Mouse (Mus musculus) spleen, adult 2 months (tissue): ENCODE data around the gene Zdhhc7. TPM values are rescaled to one million over a fixed set of nuclear protein-coding genes. Genes with fewer than 3 reads are reported as not detected.

Experiments used
- DNase-seq, 2 experiments: peaks; one replicate each; pipeline versions ENCODE4 v3.0.0 to v3.0.0-alpha.2; 2012 to 2021; ENCODE audit warnings: low spot score in 2 of 2, low read depth in 1 of 2
- H3K27ac ChIP-seq: fragments of 200-500 bp; 2 replicates; pipeline ENCODE4 v1.5.1; 2012; ENCODE audit warnings: low read length, inconsistent platforms; ENCODE audit not compliant: insufficient read depth
- H3K27me3 ChIP-seq: fragments of 200-500 bp; 2 replicates; pipeline ENCODE4 v1.6.1; 2012; ENCODE audit warnings: mild to moderate bottlenecking, moderate library complexity, low read length, inconsistent platforms; ENCODE audit not compliant: control insufficient read depth, insufficient read depth
- H3K36me3 ChIP-seq: fragments of 200-500 bp; 2 replicates; pipeline ENCODE4 v1.6.1; 2012; ENCODE audit warnings: mild to moderate bottlenecking, low read length, inconsistent platforms; ENCODE audit not compliant: control insufficient read depth, insufficient read depth
- H3K4me1 ChIP-seq: fragments of 200-500 bp; 2 replicates; pipeline ENCODE4 v1.6.1; 2011; ENCODE audit warnings: inconsistent platforms; ENCODE audit not compliant: control insufficient read depth, insufficient read depth, insufficient read length
- H3K4me3 ChIP-seq: fragments of 200-500 bp; 2 replicates; pipeline ENCODE4 v1.5.1; 2011; ENCODE audit warnings: mild to moderate bottlenecking, inconsistent platforms; ENCODE audit not compliant: insufficient read depth, insufficient read length; ENCODE audit errors: extremely low read depth
- CTCF ChIP-seq: fragments of 200-500 bp; IDR thresholded peaks from 2 replicates; pipeline ENCODE4 v1.5.1; 2011; ENCODE audit warnings: mild to moderate bottlenecking, inconsistent platforms; ENCODE audit not compliant: insufficient read depth, insufficient read length, insufficient replicate concordance; ENCODE audit errors: extremely low read depth
- POLR2A ChIP-seq: fragments of 200-500 bp; IDR thresholded peaks from 2 replicates; pipeline ENCODE4 v1.6.1; 2011; ENCODE audit warnings: low read depth, low read length, inconsistent platforms
- WGBS: fragments of 180-500 bp; shearing (Covaris S2); methylation state at CpG from one replicate; pipeline ENCODE4 v1.1.7; 2018; 5-methylcytosine and 5-hydroxymethylcytosine counted together
- polyA plus RNA-seq: library from polyadenylated mRNA; depleted of rRNA; stranded (reverse); fragments of >200 nt; gene quantifications from 2 replicates; pipeline ENCODE4 v1.2.3, GENCODE M21; 2012

Gene Zdhhc7
- polyA plus RNA-seq, 1 experiment, result 45.8 TPM

DNA sequence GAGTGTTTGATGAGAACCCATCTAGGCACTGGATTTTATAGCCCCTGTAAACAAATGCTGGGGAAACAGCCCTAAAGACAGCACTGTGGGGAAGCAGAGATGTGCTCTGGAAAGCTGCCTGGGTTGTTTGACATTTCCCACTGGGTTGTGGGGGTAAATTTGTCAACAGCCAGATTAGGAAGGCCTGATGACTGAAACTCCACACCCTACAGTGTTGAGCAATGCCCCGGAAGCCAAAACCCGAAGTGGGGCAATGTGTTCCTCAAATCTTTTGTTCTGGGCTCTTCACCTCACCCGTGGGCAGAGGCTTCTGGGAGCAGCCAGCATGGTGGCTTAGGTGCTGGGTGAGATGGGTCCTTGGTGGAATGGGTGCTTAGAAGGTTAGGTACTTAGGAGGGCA lies 7.9 kb upstream of the Zdhhc7 start:
- 26% methylated on average over 3 of the region's 3 CpGs for WGBS
- no peak overlapping the region for H3K4me3 ChIP-seq
- H3K4me1 ChIP-seq, result peaks cover 8% of the 10 kb centered on the region
- H3K27me3 ChIP-seq, result peaks cover 2% of the 10 kb centered on the region; the same call in 1 of the 2 replicates
- peak overlapping the region; percentile 29 for H3K27ac ChIP-seq
- no peak for DNase-seq
- H3K36me3 ChIP-seq, result no peaks in the 10 kb centered on the region
- TF ChIP-seq CTCF (no peak), POLR2A (no peak)

DNA sequence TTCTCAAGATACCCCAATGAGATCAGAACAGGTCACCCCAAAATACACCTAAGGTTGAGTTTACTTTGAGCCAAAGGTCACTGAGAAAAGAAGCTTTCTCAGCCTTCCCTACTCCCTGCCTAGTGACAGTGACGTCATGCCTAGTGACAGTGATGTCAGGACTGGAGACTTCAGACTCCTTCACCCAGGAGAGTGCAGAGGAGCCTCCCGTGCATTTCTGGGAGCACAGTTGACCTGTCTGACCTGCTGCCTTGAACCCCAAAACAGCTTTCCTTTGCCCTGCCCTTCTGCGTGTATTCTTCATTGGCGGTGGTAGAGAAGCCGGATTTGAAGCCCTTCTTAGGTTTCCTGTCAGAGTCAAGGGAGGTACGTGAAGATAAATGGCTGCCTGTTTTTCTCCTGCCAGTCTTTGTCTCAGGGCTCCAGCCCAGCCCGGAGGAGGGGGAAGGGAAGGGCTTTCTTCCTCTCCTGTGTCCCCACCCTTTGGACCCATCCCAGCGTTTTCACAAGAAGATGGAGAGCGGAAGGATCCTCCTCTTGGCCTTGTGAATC lies 3.5 kb upstream of the Zdhhc7 start:
- TF ChIP-seq POLR2A (no peak), CTCF (no peak)
- no peak for DNase-seq
- no peaks in the 10 kb centered on the region for H3K36me3 ChIP-seq
- peaks cover 12% of the 10 kb centered on the region; the same call in 1 of the 2 replicates for H3K4me1 ChIP-seq
- H3K4me3 ChIP-seq, result no peak overlapping the region
- no peaks in the 10 kb centered on the region for H3K27me3 ChIP-seq
- WGBS, result 33% methylated on average over 9 of the region's 9 CpGs
- H3K27ac ChIP-seq, result peak overlapping the region; percentile 64

DNA sequence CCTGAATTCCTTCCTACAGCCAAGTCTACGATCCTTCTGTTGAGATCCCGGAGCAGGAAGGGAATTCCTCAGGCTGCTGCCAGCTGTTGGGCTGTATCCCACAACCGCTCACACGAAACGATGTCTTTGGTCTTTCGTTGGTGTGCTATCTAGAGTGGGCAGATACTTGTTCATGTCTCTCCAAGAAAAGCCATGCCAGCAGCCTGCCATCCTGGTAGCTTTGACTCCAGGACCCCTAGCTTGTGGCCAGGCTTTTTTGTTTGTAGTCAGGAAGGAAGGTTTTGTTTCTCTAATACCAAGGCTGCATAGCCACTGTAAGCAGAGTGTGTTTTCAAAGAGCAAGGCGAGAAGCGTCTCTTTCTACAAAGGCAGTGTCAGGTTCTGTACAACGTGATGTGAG lies 2.6 kb upstream of the Zdhhc7 start:
- no peaks in the 10 kb centered on the region for H3K36me3 ChIP-seq
- 86% methylated on average over 9 of the region's 9 CpGs for WGBS
- peaks cover 9% of the 10 kb centered on the region; the same call in 1 of the 2 replicates for H3K4me1 ChIP-seq
- DNase-seq, result no peak
- H3K27me3 ChIP-seq, result no peaks in the 10 kb centered on the region
- TF ChIP-seq POLR2A (no peak), CTCF (no peak)
- H3K4me3 ChIP-seq, result no peak overlapping the region
- H3K27ac ChIP-seq, result peak overlapping the region; percentile 23; the same call in 1 of the 2 replicates

DNA sequence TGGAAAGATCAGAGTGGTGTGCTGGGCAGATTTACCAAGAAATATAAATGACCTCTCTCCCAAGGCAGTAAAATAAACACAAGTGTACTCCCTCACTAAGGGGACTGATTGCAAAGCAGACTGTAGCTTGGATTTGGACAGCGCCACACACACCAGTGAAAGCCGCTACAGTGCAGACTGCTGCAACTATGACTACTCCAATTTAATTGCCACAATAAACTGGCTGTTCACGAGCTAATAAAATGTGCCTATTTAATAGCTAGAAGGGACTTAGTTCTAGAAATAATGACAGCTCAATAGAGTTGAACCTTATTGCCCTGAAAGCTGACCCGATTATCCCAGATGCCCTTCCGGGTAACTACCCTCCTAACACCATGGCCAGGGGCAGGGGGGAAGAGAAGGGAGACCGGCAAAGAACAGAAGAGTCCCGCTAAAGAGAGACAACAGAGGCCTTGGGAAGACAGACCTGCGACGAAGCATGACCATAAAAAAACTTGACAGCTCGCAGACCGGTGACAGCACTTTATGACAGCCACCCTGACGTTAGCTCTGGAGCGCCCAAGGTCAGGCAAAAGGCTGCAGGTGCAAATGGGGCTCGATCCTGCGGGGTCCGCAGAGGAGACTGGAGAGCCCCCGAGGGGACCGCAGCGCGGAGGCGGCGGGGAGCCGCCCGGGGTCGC lies 754 bp downstream of the Zdhhc7 start:
- H3K27ac ChIP-seq, result peak overlapping the region; percentile 95; the same call in 1 of the 2 replicates
- no peaks in the 10 kb centered on the region for H3K36me3 ChIP-seq
- WGBS, result 5% methylated on average over 25 of the region's 25 CpGs
- H3K4me3 ChIP-seq, result peak overlapping the region; percentile 96
- TF ChIP-seq POLR2A (no peak), CTCF (no peak)
- H3K4me1 ChIP-seq, result peaks cover 9% of the 10 kb centered on the region; the same call in 1 of the 2 replicates
- H3K27me3 ChIP-seq, result no peaks in the 10 kb centered on the region
- DNase-seq, result no peak

DNA sequence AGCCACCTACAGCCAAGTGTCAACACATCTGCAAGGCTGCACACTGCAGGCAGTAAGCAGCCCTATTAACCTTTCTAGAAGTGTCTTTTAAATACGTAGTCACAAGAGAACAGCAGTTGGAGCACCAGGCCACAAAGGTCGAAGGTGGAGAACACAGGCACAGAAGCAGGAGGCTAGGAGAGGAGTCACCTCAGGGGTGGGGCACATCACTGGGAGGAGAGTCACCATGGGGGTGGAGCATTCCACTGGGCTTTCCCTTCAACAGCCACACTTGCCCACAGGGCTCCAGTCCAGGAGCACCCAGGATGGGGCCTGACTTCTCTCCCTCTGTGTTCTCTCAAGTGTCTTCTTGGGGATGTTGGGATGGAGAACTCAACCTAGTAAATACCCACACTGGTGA lies 4.8 kb downstream of the Zdhhc7 start:
- Histone ChIP-seq H3K36me3 (peaks cover 10% of the 10 kb centered on the region), H3K4me1 (no peaks in the 10 kb centered on the region), H3K4me3 (no peak overlapping the region), H3K27me3 (no peaks in the 10 kb centered on the region), H3K27ac (no peak overlapping the region)
- WGBS, result 76% methylated on average over 2 of the region's 2 CpGs
- TF ChIP-seq CTCF (no peak), POLR2A (no peak)
- no peak for DNase-seq

DNA sequence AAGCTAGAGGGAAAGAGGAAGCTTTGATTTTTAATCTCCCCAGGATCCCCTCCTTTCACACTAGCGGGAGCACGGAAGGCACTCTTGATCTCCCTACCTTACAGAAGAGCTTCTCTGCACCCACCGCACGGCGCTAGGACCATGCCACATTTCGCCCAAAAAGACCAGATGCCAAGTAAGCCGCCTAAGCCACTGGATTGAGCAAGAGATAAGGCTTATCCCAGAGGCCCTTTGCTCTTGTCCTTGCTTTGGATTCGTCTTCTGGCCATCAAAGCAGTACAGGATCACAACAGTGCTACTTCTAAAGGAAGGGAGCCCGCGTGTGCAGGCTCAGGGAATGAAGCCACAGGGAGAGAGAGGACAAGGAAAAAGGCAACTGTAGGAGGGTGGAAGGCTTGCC lies 6.5 kb downstream of the Zdhhc7 start:
- Histone ChIP-seq H3K4me3 (no peak overlapping the region), H3K36me3 (peaks cover 12% of the 10 kb centered on the region), H3K4me1 (no peaks in the 10 kb centered on the region), H3K27ac (no peak overlapping the region), H3K27me3 (no peaks in the 10 kb centered on the region)
- 89% methylated on average over 10 of the region's 10 CpGs for WGBS
- TF ChIP-seq POLR2A (no peak), CTCF (no peak)
- DNase-seq, result no peak

DNA sequence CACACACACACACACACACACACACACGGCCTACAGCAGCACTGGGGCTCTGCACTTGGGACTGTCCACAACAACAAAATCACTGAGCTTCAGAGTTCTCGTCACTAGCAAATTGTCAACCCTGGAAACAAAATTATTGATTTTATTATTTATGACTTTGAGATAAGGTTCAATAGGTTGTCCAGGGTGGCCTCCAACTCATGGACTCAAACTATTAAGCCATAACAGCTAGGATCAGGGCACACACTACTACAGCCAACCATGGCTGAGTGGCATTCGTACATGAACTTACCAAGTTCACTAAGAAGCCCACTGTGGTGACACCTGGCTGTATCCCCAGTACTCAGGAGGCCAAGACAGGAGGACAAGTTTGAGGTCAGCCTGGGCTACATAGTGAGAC lies 8.2 kb downstream of the Zdhhc7 start:
- peaks cover 15% of the 10 kb centered on the region for H3K36me3 ChIP-seq
- H3K27ac ChIP-seq, result no peak overlapping the region
- H3K27me3 ChIP-seq, result no peaks in the 10 kb centered on the region
- 97% methylated on average over 3 of the region's 3 CpGs for WGBS
- no peak for TF ChIP-seq POLR2A
- TF ChIP-seq CTCF, result no peak
- H3K4me3 ChIP-seq, result no peak overlapping the region
- no peaks in the 10 kb centered on the region for H3K4me1 ChIP-seq
- no peak for DNase-seq
